Mouse (Mus musculus): Measurements from ENCODE around the gene Wbp1l.

Wbp1l gene

GRCm38 (mm10) chr19:46599375-46600256 lies 732 bp downstream of the Wbp1l start:
- DNase-seq (ENCODE audit: low read depth, low spot score): no peak

DNA sequence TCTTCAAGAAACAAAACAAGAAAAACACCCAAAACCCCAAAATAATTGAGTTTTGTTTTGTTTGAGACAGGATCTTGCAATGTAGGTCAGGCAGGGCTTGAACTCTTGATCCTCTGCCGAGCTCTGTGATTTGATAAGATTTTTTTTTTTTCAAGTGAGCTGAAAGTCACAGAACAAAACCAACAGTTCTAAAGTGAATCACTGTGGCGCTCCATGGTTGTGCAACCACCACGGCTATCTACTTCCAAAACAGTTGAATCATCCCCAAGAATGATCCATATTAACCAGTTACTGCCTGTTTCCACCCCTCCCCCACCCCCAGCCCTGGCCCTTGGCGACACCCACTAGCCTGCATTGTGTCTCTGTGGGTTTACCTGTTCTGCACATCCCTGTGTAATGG lies 1.5 kb downstream of the Wbp1l start:
- DNase-seq (ENCODE audit: low read depth, low spot score): no peak

DNA sequence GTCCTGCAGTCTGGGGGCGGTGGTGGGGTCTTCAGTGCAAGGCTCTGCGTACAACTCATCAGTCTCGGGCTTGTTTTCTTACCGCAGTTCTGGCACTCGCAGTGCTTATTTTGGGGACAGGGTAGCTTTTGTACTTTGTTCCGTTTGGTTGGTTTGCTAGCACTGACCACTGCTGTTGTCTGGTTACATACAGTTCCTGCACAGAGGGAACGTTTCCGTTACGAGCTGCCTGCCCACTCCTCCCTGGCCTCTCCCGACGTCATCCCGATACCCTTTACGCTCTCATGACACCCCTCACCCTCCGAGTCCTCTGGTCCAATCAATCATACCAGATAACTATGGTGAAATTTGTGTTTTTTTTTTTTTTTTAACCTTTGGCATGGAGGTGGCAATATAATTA lies 2.6 kb downstream of the Wbp1l start:
- no peak for DNase-seq (ENCODE audit: low read depth, low spot score)

- DNase-seq (ENCODE audit: low read depth, low spot score): no peak
These were observed 3.5 kb downstream of the Wbp1l start for GRCm38 (mm10) chr19:46602406-46602805.

GRCm38 (mm10) chr19:46606718-46607117 lies 7.8 kb downstream of the Wbp1l start:
- DNase-seq (ENCODE audit: low read depth, low spot score): no peak

DNA sequence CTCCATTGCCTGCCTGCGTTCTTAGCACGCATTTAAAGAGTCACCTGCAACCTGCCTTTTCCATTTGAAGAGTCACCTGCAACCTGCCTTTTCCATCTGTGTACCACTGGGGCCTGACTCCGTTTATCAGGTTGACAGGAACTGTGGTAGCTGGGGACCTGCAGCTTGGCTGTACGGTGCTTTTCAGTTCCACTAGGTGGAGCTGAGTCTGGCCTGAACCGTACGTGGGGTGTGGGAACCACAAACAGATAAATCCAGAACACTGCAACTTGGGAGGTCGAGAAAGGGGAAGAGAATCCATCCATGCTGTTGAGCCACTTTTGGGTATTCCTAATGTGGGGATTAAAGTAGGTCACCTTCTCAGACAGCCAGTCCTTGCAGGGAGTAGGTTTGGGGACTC lies 8.5 kb downstream of the Wbp1l start:
- no peak for DNase-seq (ENCODE audit: low read depth, low spot score)

DNA sequence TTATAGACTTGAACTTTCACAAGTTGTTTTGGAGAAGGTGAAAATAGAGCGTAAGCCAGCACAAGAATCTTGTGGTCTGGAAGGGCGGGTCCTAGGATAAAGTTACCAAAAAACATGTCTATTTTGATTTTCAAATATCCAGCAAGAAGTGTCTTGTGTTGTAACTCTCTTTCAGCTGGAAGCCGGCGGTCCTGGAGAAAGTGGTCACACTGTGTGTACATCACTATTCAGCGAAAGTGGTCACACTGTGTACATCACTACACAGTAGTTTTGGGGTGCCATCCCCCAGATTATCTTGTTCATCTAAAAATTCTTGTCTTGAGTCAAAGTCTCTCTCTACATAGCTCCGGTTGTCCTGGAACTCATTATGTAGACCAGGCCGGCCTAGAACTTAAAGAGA lies 9.3 kb downstream of the Wbp1l start:
- no peak for DNase-seq (ENCODE audit: low read depth, low spot score)

DNA sequence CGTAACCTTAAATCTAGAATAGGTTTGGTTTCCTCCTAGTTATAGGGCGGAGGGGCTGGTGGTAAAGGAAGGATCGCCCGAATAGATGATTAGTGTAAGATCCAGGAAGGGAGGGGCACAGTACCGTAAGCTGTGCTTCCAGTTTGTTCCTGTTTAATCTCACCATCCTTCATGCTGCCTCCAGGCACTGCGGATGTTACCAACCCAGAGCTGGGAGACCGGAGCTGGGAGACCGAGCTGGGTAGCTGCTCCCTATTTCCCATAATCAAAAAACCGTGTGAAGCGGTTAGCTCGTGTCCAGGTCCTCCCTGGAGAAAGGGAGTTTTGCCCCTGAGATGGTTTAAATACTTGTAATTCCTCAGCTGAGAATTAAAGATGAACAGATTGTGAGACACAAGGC lies 17.5 kb downstream of the Wbp1l start:
- DNase-seq (ENCODE audit: low read depth, low spot score): no peak

DNA sequence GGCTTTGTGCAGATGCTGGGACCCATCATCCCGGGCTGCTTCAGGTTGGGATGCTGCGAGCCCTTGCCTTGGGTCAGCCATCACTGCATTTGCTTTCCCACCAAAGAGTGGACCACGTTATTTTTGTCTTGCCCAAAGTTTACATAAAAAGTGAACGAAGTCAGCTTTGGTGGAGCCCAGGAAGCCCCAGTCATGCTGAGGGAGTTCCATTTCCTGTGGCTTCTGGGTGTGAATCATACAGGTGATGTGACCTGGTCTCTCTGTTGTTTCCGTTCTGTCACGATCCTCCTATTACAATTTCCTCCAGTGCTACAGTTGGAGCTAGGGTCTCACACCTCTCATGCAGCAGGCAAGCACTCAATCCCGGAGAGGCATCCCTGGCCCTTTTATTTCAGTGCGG lies 18.5 kb downstream of the Wbp1l start:
- DNase-seq (ENCODE audit: low read depth, low spot score): no peak

GRCm38 (mm10) chr19:46618322-46618721 lies 19.4 kb downstream of the Wbp1l start:
- no peak for DNase-seq (ENCODE audit: low read depth, low spot score)

DNA sequence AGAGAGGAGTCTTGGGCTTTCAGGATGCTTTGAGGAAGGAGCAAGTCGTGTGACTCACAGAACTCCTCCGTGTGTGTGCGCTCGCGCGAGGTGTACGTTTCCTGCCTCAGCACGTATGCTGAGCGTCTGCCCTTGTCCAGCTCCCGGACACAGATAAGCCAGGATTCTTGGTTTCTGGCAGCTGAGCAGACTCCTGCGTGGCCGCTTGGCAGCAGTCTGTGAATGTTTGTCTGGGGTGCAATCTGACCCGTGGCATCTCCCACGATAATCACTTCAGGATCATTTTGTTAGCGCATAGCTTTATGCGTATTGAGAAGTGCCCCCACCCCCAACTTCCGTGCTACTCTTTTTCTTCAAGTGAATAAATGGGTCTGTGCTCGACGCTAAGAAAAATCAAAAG lies 20.1 kb downstream of the Wbp1l start:
- no peak for DNase-seq (ENCODE audit: low read depth, low spot score)

- no peak for DNase-seq (ENCODE audit: low read depth, low spot score)
These were observed 20.6 kb downstream of the Wbp1l start for GRCm38 (mm10) chr19:46619518-46619917.

- no peak for DNase-seq (ENCODE audit: low read depth, low spot score)
These were observed 21.3 kb downstream of the Wbp1l start for GRCm38 (mm10) chr19:46620016-46620808.

DNA sequence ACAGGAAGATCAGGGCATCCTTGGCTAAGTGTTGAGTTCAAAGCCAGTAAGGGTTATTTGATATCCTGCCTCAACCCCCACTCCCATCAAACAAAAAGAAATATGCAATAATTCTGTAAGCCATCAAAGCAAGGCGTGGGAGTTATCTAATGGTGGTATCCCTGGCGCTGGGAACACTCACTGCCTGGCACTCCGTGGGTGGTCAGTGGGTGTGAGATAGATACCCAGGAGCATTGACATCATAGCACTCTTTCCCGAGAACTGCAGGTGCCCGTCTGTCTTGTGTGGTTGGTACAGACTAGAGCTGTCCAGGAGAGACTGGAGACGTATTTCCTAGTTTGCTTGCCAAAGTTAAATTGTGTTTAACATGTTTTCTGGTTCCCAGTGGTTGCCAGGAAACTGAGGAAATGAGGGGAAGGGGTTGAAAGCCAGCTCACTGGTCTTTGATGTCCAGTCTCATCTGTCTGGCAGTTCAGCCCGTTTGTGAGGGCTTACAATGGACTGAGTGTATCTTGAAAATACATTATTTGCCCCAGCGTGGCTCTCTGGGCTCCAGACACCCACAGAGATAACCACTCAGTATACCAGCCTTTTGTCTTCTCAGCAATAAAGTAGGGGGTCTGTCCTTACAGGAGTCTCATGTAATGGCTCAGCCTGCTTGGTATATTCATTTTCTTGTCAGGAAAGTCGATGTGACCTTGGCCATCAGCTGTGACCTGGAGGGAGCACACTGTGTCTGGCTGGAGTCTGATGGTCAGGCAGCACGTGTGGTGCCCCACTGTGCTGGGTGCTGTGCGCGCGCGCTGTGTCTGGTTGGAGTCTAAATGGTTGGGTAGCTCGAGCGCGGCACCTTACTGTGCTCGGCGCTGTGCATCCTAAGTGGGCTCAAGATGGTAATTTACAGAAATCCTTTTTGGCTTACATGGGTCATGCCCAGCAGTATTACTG lies 22.6 kb downstream of the Wbp1l start:
- DNase-seq (ENCODE audit: low read depth, low spot score): no peak

DNA sequence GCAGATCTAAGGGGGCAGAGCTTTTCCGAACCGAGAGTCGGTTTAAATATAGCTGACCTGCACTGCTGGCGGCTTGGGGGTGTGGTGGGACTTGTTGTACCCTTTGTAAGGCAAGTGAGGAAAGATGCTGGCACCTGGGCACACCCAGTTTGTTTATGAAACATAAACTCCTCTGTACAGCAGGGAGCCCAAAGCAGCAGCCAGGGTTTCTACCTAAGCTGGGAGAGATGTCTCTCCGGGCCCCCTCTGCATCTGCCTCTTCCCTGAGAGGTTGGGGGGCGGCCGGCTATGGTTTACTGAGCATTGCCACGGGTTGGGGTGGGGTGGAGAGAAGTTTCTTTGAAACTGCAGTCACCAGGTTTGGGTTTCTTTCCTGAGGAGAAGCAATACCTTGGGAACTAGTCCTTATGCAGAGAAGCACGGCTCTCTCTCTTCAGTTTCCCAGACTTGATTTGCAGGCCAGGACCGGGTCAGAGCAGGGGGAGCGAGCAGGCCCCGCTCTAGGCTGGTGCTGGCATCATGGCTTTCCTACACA lies 23.8 kb downstream of the Wbp1l start:
- DNase-seq (ENCODE audit: low read depth, low spot score): no peak

DNA sequence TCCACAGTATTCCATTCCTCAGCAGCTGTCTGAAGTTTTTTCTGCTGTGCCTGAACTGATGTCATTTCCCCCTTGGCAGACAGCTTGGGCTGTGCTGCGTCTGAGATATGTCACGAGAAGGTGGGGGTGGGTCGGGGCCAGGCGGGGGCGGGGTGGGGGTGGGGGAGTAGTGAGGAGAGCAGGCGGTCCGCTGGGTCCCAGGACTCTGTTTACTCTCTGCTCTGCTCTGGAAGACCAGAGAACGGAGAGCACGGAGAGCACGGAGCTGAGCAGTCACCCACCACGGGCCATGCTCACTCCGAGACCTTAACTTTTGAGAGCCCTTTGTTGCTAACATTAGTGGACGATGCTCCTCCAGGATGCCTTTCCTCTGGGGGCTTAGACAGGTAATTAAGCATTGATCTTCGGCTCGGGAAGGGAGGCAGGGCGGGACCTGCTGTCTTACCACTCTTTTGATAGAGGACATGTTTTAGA lies 24.3 kb downstream of the Wbp1l start:
- DNase-seq (ENCODE audit: low read depth, low spot score): no peak

DNA sequence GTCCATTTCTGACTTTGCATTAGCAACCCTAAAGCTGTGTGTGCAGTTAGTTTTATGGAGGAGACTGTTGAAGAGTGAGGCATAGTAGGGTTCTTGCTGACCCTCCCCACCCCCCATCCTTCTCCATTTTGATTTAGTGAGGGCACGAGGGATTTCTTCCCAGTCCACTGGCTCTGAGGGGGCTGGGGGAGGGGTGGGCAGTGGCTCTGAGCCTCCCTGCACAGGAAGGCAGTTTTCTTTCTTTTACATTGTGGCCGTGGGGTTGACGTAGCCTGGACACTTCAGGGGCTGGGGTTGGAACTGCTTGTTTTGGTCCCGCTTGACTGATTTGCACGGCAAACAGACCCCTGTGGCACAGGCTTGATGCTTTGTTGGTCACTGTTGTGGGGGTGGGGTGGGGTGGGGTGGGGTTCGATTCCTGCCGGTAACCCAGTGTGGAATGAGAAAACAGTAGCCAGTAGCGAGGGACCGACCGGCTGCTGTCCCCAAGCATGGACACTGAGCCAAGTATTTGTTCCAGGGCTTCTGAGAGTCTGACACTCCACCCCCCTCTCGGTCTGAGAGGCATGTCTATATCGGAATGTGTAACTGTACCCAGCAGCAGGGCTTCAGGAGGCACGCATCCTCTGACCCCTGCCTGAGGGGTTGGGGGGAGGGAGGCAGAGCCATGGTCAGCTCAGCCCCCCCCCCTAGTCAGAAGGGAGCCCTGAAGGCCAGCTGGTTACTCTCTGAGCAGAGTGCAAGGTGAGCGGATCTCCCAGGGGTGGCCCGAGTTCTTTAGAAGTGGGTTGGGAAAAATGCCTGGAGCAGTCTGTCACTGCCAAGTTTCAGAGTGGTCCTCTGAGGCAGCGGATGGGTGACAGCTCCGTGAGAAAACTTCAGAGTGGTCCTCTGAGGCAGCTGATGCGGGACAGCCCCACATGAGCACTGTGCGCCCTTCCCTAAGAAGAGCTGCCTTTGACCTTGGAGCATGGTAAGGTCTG lies 25.2 kb downstream of the Wbp1l start:
- no peak for DNase-seq (ENCODE audit: low read depth, low spot score)

DNA sequence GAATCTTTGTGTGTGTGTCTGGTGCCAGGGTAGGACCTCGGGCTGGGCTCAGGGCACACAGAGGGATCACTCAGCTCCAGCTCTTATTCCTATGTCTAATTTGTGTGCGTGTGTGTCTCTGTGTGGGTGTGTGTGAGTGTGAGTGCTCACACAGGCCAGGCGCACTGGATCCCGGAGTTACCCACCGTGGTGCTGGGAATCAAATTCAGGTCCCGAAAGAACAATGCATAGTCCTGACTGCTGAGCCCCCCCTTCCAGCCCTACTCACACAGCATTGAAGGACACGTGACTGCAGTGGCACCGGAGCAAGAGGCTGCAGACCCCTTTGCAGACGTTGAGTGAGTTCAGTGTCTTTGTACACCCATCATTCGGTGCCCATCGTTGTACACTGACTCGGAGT lies 26.1 kb downstream of the Wbp1l start:
- DNase-seq (ENCODE audit: low read depth, low spot score): no peak

DNA sequence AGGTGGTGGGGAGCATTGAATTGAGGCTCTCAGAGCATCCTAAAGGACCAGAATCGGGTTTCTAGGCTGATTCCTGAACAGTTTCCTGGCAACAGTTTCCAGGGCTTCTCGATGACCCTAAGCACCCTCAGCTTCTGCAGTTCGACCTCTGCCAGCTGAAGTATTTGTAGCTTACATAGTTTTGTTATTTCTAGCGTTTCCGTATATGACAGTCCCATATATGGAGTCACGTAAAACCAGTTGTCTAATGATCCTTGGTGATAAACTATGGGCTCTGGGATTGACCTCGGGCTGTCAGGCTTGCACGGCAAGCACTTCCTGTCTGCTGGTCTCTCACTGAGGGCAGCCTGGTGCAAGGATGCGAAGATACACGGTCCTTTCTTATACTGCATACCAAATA lies 26.6 kb downstream of the Wbp1l start:
- no peak for DNase-seq (ENCODE audit: low read depth, low spot score)

DNA sequence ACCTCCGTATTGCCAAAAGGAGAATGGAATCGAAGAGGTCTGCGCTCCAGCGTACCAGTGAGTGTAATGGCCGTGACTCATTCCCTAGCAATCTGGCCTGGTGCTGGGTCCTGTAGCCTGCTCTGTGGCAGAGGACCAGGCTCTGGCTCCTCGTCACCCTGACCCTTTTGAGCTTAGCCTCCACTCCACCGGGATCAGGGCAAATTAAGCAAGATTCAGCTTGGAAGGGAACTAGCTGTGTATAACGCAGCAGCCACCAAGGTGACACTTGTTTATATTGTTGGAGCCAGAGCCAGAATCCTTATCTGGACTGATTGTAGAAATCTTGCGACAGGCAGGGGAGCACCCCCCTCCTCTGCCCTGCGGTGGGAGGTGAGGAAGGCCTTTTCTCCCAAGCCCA lies 29.5 kb downstream of the Wbp1l start:
- no peak for DNase-seq (ENCODE audit: low read depth, low spot score)
